Mouse (Mus musculus) left cerebral cortex, adult 2 months (tissue): ENCODE measurements at regions not wholly inside any gene's neighbourhood (a gene's known extent, or its start where the extent isn't known, plus 50 kb on each side); places are given as distances from the start of the nearest gene placed in this dataset.

Source experiments
- DNase-seq, 2 experiments: peaks; one replicate each; pipeline ENCODE4 v3.0.0; 2021 to 2022; ENCODE audit warnings: low spot score in 2 of 2, mixed read lengths in 1 of 2; ENCODE audit errors: extremely low spot score in 1 of 2
- H3K27ac ChIP-seq: fragments of 200-600 bp; 2 replicates; pipeline ENCODE4 v1.8.1; 2022
- H3K4me3 ChIP-seq: fragments of 200-600 bp; 2 replicates; pipeline ENCODE4 v1.8.1; 2022
- CTCF ChIP-seq: fragments of 200-600 bp; IDR thresholded peaks from 2 replicates; pipeline ENCODE4 v1.8.1; 2022; ENCODE audit warnings: antibody characterized with exemption, mild to moderate bottlenecking, moderate library complexity
- intact Hi-C: fragments of 180-260 bp; cut with DNase I; formaldehyde crosslinking; loops from one replicate; pipeline ENCODE4 v1.15.1; 2025

DNA sequence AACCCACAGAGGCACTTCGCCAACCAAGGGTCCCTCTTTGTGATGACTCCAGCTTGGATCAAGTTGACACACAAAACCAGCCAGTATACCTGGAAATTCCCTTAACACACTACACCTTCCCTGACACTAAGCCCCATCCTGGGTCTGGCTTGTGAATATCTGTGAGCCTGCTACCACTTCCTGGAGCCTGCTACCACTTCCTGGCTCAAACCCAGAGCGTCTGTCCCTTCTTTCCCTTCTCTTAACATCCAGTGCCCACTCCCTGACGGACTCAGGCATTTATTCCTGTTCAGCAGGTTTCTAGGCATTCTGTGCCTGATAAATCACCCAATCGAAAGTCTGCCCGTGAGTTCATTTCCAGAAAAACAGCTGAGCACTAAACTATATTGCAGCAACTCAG is 81.8 kb upstream of the Cop1 start:
- Histone ChIP-seq H3K4me3 (no peak overlapping the region), H3K27ac (no peak overlapping the region)
- TF ChIP-seq CTCF, result no peak
- DNase-seq, result no peak
- intact Hi-C loops, result no loop called here

DNA sequence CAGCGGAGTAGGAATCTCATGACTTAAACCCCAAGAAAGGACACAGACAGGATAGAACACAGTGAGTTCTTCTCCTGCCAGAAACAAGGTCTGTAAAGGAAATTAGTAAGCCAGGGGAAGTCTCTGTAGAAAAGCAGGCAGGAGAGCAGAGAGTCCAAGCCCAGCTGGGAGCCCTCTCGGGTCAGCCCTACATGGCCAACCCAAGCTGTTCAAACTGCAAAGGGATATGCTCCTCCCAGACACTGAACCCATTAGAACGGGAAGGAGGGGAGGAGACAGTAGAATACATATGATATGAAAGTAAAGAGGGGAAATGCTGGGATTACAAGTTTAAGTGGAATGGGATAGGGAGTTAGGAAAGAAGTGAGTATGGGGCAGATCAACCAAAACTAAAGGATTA is 75.7 kb upstream of the Cop1 start:
- intact Hi-C loops, result no loop called here
- Histone ChIP-seq H3K4me3 (no peak overlapping the region), H3K27ac (no peak overlapping the region)
- no peak for TF ChIP-seq CTCF
- DNase-seq, result no peak

DNA sequence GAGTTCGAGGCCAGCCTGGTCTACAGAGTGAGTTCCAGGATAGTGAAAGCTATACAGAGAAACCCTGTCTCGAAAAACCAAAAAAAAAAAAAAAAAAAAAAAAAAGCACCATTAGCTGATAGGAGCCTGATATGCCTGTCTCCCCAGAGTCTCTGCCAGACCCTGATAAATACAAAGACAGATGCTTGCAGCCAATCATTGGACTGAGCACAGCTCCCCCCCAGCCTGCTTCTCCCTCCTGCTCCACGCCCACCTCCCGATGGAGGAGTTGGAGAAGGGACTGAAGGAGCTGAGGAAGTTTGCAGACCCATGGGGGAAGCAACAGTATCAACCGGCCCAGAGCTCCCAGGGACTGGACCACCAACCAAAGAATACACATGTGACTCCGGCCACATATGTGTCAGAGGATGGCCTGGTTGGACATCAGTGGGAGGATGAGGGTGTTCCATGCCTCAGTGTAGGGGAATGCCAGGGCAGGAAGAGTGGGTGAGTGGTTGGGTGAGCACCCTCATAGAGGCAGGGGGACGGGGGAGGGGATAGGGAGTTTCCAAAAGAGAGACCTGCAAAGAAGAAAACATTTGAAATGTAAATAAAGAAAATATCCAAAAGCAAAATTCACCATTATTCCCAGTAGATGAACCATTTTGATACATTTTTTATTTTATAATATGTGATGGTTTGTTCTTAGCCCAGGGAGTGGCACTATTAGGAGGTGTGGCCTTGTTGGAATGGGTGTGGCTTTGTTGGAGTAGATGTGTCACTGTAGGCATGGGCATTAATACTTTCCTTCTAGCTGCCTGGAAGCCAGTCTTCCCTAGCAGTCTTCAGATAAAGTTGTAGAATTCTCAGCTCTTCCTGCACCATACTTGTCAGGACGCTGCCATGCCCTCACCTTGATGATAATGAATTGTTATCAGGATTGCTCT is 71.8 kb upstream of the Cop1 start:
- no peak for DNase-seq
- no peak for TF ChIP-seq CTCF
- Histone ChIP-seq H3K4me3 (no peak overlapping the region), H3K27ac (no peak overlapping the region)
- intact Hi-C loops, result no loop called here

DNA sequence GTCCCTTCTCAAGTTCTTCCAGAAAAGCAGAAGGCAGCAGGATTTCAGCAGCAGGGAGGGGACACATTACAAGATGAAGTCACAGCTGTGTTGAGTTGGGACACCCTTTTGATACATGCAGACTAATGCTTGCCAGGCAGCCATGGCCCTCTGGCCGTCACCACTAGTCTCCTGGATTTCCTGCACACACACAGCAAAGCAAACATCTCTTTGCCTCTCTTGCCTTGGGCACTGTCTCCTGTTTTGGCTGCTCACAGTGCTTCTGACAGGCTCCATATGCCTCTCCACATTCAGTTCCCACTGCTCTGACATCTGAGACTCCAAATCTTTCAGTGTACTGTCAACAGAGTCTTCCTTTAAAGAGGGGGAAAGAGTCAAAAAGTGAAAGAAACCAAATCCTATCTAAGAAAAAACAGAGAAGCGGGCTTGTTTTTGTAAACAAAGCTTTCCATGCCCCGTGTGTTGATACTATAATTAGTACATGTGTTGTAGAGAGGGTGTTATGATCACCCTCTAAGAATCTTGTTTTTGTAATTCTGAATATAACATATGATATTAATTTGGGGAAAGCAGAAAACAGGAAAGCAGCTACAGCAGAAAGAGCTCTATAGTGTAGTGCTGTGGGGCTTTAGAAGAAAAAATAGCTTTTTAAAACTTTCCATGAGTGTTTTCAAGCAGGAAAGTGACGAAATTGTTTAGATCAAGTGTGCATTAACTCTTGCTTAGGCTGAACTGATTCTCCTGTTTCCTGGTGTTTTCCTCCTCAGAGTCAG is 68.8 kb upstream of the Cop1 start:
- Histone ChIP-seq H3K27ac (no peak overlapping the region), H3K4me3 (no peak overlapping the region)
- intact Hi-C loops, result no loop called here
- no peak for TF ChIP-seq CTCF
- DNase-seq, result no peak

DNA sequence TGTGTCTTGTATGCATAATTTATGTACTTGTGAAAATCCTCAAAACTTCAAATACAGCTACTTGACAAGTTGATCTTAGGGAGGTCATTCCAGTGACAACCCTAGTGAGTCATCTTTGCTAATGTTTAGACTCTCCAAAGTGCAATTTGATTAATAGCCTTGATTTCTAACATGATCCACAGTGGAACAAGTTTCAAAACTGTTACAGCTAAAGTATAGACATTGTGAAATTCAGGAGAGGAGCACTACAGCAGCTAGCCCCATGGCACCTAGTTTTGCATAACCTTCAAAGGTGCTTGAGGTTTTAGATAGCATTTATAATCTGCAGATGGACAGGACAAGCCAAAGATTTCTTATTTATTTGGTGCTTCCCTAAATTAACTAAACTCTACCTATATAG is 50.1 kb upstream of the Cop1 start:
- DNase-seq, result no peak
- H3K27ac ChIP-seq, result no peak overlapping the region
- intact Hi-C loops, result no loop called here
- no peak overlapping the region for H3K4me3 ChIP-seq
- TF ChIP-seq CTCF, result no peak
